Mouse (Mus musculus) right cerebral cortex, postnatal 14 days (tissue): ENCODE measurements at regions not wholly inside any gene's neighbourhood (a gene's known extent, or its start where the extent isn't known, plus 50 kb on each side); places are given as distances from the start of the nearest gene placed in this dataset.

Experiments used
- DNase-seq: peaks from one replicate; pipeline ENCODE4 v3.0.0; 2022

GRCm38 (mm10) chr3:103464729-103465128 lies 110.3 kb upstream of the Syt6 start:
- DNase-seq = no peak

GRCm38 (mm10) chr3:103465132-103465690 lies 109.8 kb upstream of the Syt6 start:
- no peak for DNase-seq

GRCm38 (mm10) chr3:103465948-103466347 lies 109.1 kb upstream of the Syt6 start:
- DNase-seq = no peak

GRCm38 (mm10) chr3:103470586-103471400 lies 104.2 kb upstream of the Syt6 start:
- DNase-seq = no peak

- no peak for DNase-seq
Measured at GRCm38 (mm10) chr3:103472598-103472997, 102.4 kb upstream of the Syt6 start.

GRCm38 (mm10) chr3:103473336-103473735 lies 101.7 kb upstream of the Syt6 start:
- no peak for DNase-seq

- DNase-seq = no peak
Measured at GRCm38 (mm10) chr3:103479845-103480543, 95.0 kb upstream of the Syt6 start.

GRCm38 (mm10) chr3:103480676-103481075 lies 94.4 kb upstream of the Syt6 start:
- DNase-seq = no peak

- DNase-seq = no peak
Measured at GRCm38 (mm10) chr3:103483316-103483715, 91.7 kb upstream of the Syt6 start.

GRCm38 (mm10) chr3:103483762-103484161 lies 91.3 kb upstream of the Syt6 start:
- no peak for DNase-seq

- no peak for DNase-seq
Measured at GRCm38 (mm10) chr3:103489786-103490185, 85.2 kb upstream of the Syt6 start.

- DNase-seq = no peak
Measured at GRCm38 (mm10) chr3:103490966-103491365, 84.1 kb upstream of the Syt6 start.

- DNase-seq = no peak
Measured at GRCm38 (mm10) chr3:103492211-103492610, 82.8 kb upstream of the Syt6 start.

- no peak for DNase-seq
Measured at GRCm38 (mm10) chr3:103493623-103494022, 81.4 kb upstream of the Syt6 start.

GRCm38 (mm10) chr3:103494043-103494442 lies 81.0 kb upstream of the Syt6 start:
- DNase-seq = no peak

- DNase-seq = no peak
Measured at GRCm38 (mm10) chr3:103496083-103496482, 78.9 kb upstream of the Syt6 start.

- no peak for DNase-seq
Measured at GRCm38 (mm10) chr3:103496683-103497082, 78.3 kb upstream of the Syt6 start.

- DNase-seq = no peak
Measured at GRCm38 (mm10) chr3:103497696-103498095, 77.3 kb upstream of the Syt6 start.

GRCm38 (mm10) chr3:103498458-103498857 lies 76.6 kb upstream of the Syt6 start:
- DNase-seq = no peak

- DNase-seq = no peak
Measured at GRCm38 (mm10) chr3:103499801-103500200, 75.2 kb upstream of the Syt6 start.

- no peak for DNase-seq
Measured at GRCm38 (mm10) chr3:103500366-103500765, 74.7 kb upstream of the Syt6 start.

GRCm38 (mm10) chr3:103504160-103504559 lies 70.9 kb upstream of the Syt6 start:
- no peak for DNase-seq

GRCm38 (mm10) chr3:103513411-103513810 lies 61.6 kb upstream of the Syt6 start:
- DNase-seq = no peak

GRCm38 (mm10) chr3:103514061-103514460 lies 61.0 kb upstream of the Syt6 start:
- no peak for DNase-seq
